ENCODE assay signal across 8 mouse cellular contexts in genomic region chr17:12991635-12992358, GRCm38 (mm10). TPM values are rescaled to one million over a fixed set of nuclear protein-coding genes. Genes with fewer than 3 reads are reported as not detected.
DNase-seq lines count a peak whose midpoint lies in the region; ATAC-seq and TF ChIP-seq lines count a peak whose summit lies in the region.

No protein-coding gene starts in this region.

- TF ChIP-seq CTCF in ES-Bruce4 (IDR thresholded peaks at IDR 0.05; ENCODE audit: low read depth, low read length) = no peak
- TF ChIP-seq CTCF in layer of hippocampus, adult 2 months (conservative IDR thresholded peaks at IDR 0.05) = peak; percentile 20; the same call in 1 of the 2 replicates
- no peak for TF ChIP-seq CTCF in lung, adult 2 months (IDR thresholded peaks at IDR 0.05; ENCODE audit: insufficient read depth, low read length)

- H3K4me1 ChIP-seq in ES-Bruce4 (ENCODE audit: control insufficient read depth, insufficient read depth, low read length) = no peaks in the 10 kb centered on the region
- peaks cover 29% of the 10 kb centered on the region for H3K4me1 ChIP-seq in forebrain, embryonic 15.5 days
- peaks cover 7% of the 10 kb centered on the region for H3K4me1 ChIP-seq in lung, adult 2 months (ENCODE audit: control insufficient read depth, insufficient read depth, low read length)
- peaks cover 21% of the 10 kb centered on the region for H3K4me1 ChIP-seq in neural tube, embryonic 15.5 days

- peak overlapping the region; percentile 91 for H3K4me3 ChIP-seq in ES-Bruce4 (ENCODE audit: low read depth, low read length)
- peak overlapping the region; percentile 99 for H3K4me3 ChIP-seq in forebrain, embryonic 15.5 days
- peak overlapping the region; percentile 63 for H3K4me3 ChIP-seq in layer of hippocampus, adult 2 months
- peak overlapping the region; percentile 73 for H3K4me3 ChIP-seq in lung, adult 2 months (replicated peaks; ENCODE audit: extremely low read depth, low read depth, low read length)
- peak overlapping the region; percentile 100 for H3K4me3 ChIP-seq in neural tube, embryonic 15.5 days (replicated peaks)

- ATAC-seq in forebrain, embryonic 15.5 days (replicated peaks) = peak; percentile 91
- ATAC-seq in neural tube, embryonic 15.5 days (ENCODE audit: low FRiP score) = peak; percentile 91

- H3K27me3 ChIP-seq in ES-Bruce4 (ENCODE audit: control insufficient read depth, insufficient read depth, low read length, poor library complexity, severe bottlenecking) = no peaks in the 10 kb centered on the region
- H3K27me3 ChIP-seq in forebrain, embryonic 15.5 days = no peaks in the 10 kb centered on the region
- no peaks in the 10 kb centered on the region for H3K27me3 ChIP-seq in neural tube, embryonic 15.5 days (replicated peaks)

- peak overlapping the region; percentile 100 for H3K9ac ChIP-seq in ES-Bruce4 (ENCODE audit: low read depth, poor library complexity, severe bottlenecking)
- H3K9ac ChIP-seq in forebrain, embryonic 15.5 days (replicated peaks) = peak overlapping the region; percentile 100
- peak overlapping the region; percentile 100 for H3K9ac ChIP-seq in neural tube, embryonic 15.5 days (replicated peaks)

- no peak for TF ChIP-seq EP300 in ES-Bruce4 (IDR thresholded peaks at IDR 0.05; ENCODE audit: insufficient read depth, low read depth, low read length)

- H3K36me3 ChIP-seq in ES-Bruce4 (ENCODE audit: control insufficient read depth, insufficient read depth, low read length, poor library complexity, severe bottlenecking) = peaks cover 7% of the 10 kb centered on the region
- 0 out of 2 replicates have a peak, but pooled peaks cover 5% of the 10 kb centered on the region for H3K36me3 ChIP-seq in forebrain, embryonic 15.5 days
- H3K36me3 ChIP-seq in neural tube, embryonic 15.5 days = no peaks in the 10 kb centered on the region

- under 1% methylated on average over 76 of the region's 84 CpGs for WGBS in forebrain, embryonic 15.5 days
- WGBS in lung, adult 2 months = under 1% methylated on average over 77 of the region's 84 CpGs
- WGBS in neural tube, embryonic 15.5 days = under 1% methylated on average over 52 of the region's 84 CpGs

- H3K27ac ChIP-seq in ES-Bruce4 (ENCODE audit: insufficient read depth, low read length) = peak overlapping the region; percentile 79
- H3K27ac ChIP-seq in forebrain, embryonic 15.5 days (replicated peaks) = peak overlapping the region; percentile 100
- H3K27ac ChIP-seq in layer of hippocampus, adult 2 months = peak overlapping the region; percentile 100
- H3K27ac ChIP-seq in neural tube, embryonic 15.5 days (replicated peaks) = peak overlapping the region; percentile 100

- no peak for TF ChIP-seq POLR2A in ES-Bruce4 (IDR thresholded peaks at IDR 0.05; ENCODE audit: insufficient read depth, low read length)
- peak; percentile 53; the same call in 1 of the 2 replicates for TF ChIP-seq POLR2A in lung, adult 2 months (IDR thresholded peaks at IDR 0.05; ENCODE audit: borderline replicate concordance, extremely low read depth, low read depth, low read length)

- DNase-seq in cerebellum, adult 11-12 months = peak; percentile 88
- peak; percentile 86 for DNase-seq in heart, postnatal 25 days (ENCODE audit: low spot score)
- peak; percentile 86 to 87 for DNase-seq in layer of hippocampus, adult 2 months (ENCODE audit: low spot score in 2 of 2)
- DNase-seq in lung, adult 2 months = peak; percentile 91
- DNase-seq in testis, postnatal 10 days (ENCODE audit: low spot score) = peak; percentile 94

- H3K4me2 ChIP-seq in forebrain, embryonic 15.5 days (replicated peaks) = peak overlapping the region; percentile 76
- peak overlapping the region; percentile 85 for H3K4me2 ChIP-seq in neural tube, embryonic 15.5 days

- no peaks in the 10 kb centered on the region for H3K9me3 ChIP-seq in ES-Bruce4 (replicated peaks; ENCODE audit: control insufficient read depth, insufficient read depth, low read length, poor library complexity, severe bottlenecking)
- no peaks in the 10 kb centered on the region for H3K9me3 ChIP-seq in forebrain, embryonic 15.5 days
- H3K9me3 ChIP-seq in neural tube, embryonic 15.5 days (replicated peaks) = no peaks in the 10 kb centered on the region

- intact Hi-C loops in heart, postnatal 25 days (cut with DNase I) = loop anchor here (2.0 to 10.0 kb wide), 4 partner anchors 15 to 577 kb away; partner anchors contain the start of genes Acat2, Mrpl18 and Sod2

RNA-seq across cellular contexts. Expression of gene Wtap, which starts 2.2 kb away (rescaled TPM):
- 122 and 132 TPM in 2 replicates for polyA plus RNA-seq in ES-Bruce4 (2011; ENCODE audit: insufficient read depth, insufficient read length, low read depth, missing spikeins)
- polyA plus RNA-seq in forebrain, embryonic 15.5 days (2015; fragmentation: Nextera tagmentation; extraction: Ambion mirVana) = 157 and 161 TPM in 2 replicates
- total RNA-seq in heart, postnatal 25 days (2021) = 10 to 100 TPM; 31.7 to 35.6 TPM
- total RNA-seq in layer of hippocampus, adult 2 months (2021) = 10 to 100 TPM; 52.3 to 59.6 TPM
- polyA plus RNA-seq in lung, adult 2 months (2012; rRNA removed) = 16.1 and 19.4 TPM in 2 replicates
- polyA plus RNA-seq in neural tube, embryonic 15.5 days (2015; fragmentation: Nextera tagmentation; extraction: Ambion mirVana) = 111 and 113 TPM in 2 replicates

RNA-seq across cellular contexts. Expression of gene Sod2, which starts 14.8 kb away (rescaled TPM):
- 97.3 and 98.5 TPM in 2 replicates for polyA plus RNA-seq in ES-Bruce4 (2011; ENCODE audit: insufficient read depth, insufficient read length, low read depth, missing spikeins)
- 113 and 121 TPM in 2 replicates for polyA plus RNA-seq in forebrain, embryonic 15.5 days (2015; fragmentation: Nextera tagmentation; extraction: Ambion mirVana)
- total RNA-seq in heart, postnatal 25 days (2021) = 1,000 to 10,000 TPM; 1,092 to 1,104 TPM
- total RNA-seq in layer of hippocampus, adult 2 months (2021) = 100 to 1,000 TPM; 237 to 252 TPM
- 285 and 325 TPM in 2 replicates for polyA plus RNA-seq in lung, adult 2 months (2012; rRNA removed)
- 132 and 141 TPM in 2 replicates for polyA plus RNA-seq in neural tube, embryonic 15.5 days (2015; fragmentation: Nextera tagmentation; extraction: Ambion mirVana)

RNA-seq across cellular contexts. Expression of gene Acat2, which starts 31.2 kb away (rescaled TPM):
- 104 and 106 TPM in 2 replicates for polyA plus RNA-seq in ES-Bruce4 (2011; ENCODE audit: insufficient read depth, insufficient read length, low read depth, missing spikeins)
- polyA plus RNA-seq in forebrain, embryonic 15.5 days (2015; fragmentation: Nextera tagmentation; extraction: Ambion mirVana) = 323 TPM in 2 replicates
- total RNA-seq in heart, postnatal 25 days (2021) = 1 to 10 TPM; 6.1 to 7.1 TPM
- 10 to 100 TPM; 44.2 to 44.4 TPM for total RNA-seq in layer of hippocampus, adult 2 months (2021)
- 13.0 and 19.4 TPM in 2 replicates for polyA plus RNA-seq in lung, adult 2 months (2012; rRNA removed)
- polyA plus RNA-seq in neural tube, embryonic 15.5 days (2015; fragmentation: Nextera tagmentation; extraction: Ambion mirVana) = 299 and 347 TPM in 2 replicates

RNA-seq across cellular contexts. Expression of gene Acat3, which starts 51.4 kb away (rescaled TPM):
- 0.90 TPM in 1 of 2 replicates, not detected in the other for polyA plus RNA-seq in ES-Bruce4 (2011; ENCODE audit: insufficient read depth, insufficient read length, low read depth, missing spikeins)
- polyA plus RNA-seq in forebrain, embryonic 15.5 days (2015; fragmentation: Nextera tagmentation; extraction: Ambion mirVana) = 1.00 and 1.0 TPM in 2 replicates
- not detected for total RNA-seq in heart, postnatal 25 days (2021)
- 1 to 10 TPM; 4.1 to 6.6 TPM for total RNA-seq in layer of hippocampus, adult 2 months (2021)
- polyA plus RNA-seq in lung, adult 2 months (2012; rRNA removed) = 0.24 and 0.51 TPM in 2 replicates
- 1.1 and 1.2 TPM in 2 replicates for polyA plus RNA-seq in neural tube, embryonic 15.5 days (2015; fragmentation: Nextera tagmentation; extraction: Ambion mirVana)

Comparison
In these comparisons a context has a peak if more than half of its experiments do, and no peak if none do; other contexts are left out.
1. Peak in every context shown above with its lines: DNase-seq, ATAC-seq, H3K4me3 ChIP-seq and H3K27ac ChIP-seq.